Mouse (Mus musculus) retina, embryonic 14.5 days (tissue): ENCODE data around the gene Nhlrc3.

Experiments
- DNase-seq: peaks from one replicate; pipeline ENCODE4 v3.0.0-alpha.2; 2015; ENCODE audit warnings: low spot score

Nhlrc3 gene

GRCm38 (mm10) chr3:53463046-53463764 lies at the start of gene Nhlrc3, which contains the start of gene Proser1:
Nhlrc3 (minus strand) TSS chr3:53463332.
Proser1 (plus strand) TSS chr3:53463666.
- peak; percentile 95 for DNase-seq

- DNase-seq: peak; percentile 34
Observed at GRCm38 (mm10) chr3:53502428-53502827, 39.3 kb upstream of the Nhlrc3 start.

GRCm38 (mm10) chr3:53498351-53498905 lies 35.3 kb upstream of the Nhlrc3 start:
- no peak for DNase-seq

GRCm38 (mm10) chr3:53488353-53488752 lies 25.2 kb upstream of the Nhlrc3 start, which contains the start of gene Stoml3:
Stoml3 (plus strand) TSS chr3:53488653.
- DNase-seq: no peak

- no peak for DNase-seq
Observed at GRCm38 (mm10) chr3:53486996-53487576, 24.0 kb upstream of the Nhlrc3 start.

GRCm38 (mm10) chr3:53486561-53486960 lies 23.4 kb upstream of the Nhlrc3 start:
- DNase-seq: no peak

GRCm38 (mm10) chr3:53483414-53484059 lies 20.4 kb upstream of the Nhlrc3 start:
- no peak for DNase-seq

- DNase-seq: no peak
Observed at GRCm38 (mm10) chr3:53478419-53479046, 15.4 kb upstream of the Nhlrc3 start.

- no peak for DNase-seq
Observed at GRCm38 (mm10) chr3:53477468-53477867, 14.3 kb upstream of the Nhlrc3 start.

GRCm38 (mm10) chr3:53475889-53476288 lies 12.8 kb upstream of the Nhlrc3 start:
- DNase-seq: peak; percentile 57

- DNase-seq: no peak
Observed at GRCm38 (mm10) chr3:53474179-53474578, 11.0 kb upstream of the Nhlrc3 start.

- DNase-seq: no peak
Observed at GRCm38 (mm10) chr3:53472061-53472460, 8.9 kb upstream of the Nhlrc3 start.

- DNase-seq: no peak
Observed at GRCm38 (mm10) chr3:53469650-53470049, 6.5 kb upstream of the Nhlrc3 start.

GRCm38 (mm10) chr3:53467356-53467755 lies 4.2 kb upstream of the Nhlrc3 start:
- DNase-seq: no peak

- peak; percentile 20 for DNase-seq
Observed at GRCm38 (mm10) chr3:53466481-53466880, 3.3 kb upstream of the Nhlrc3 start.

- DNase-seq: no peak
Observed at GRCm38 (mm10) chr3:53465330-53465729, 2.2 kb upstream of the Nhlrc3 start.

- DNase-seq: peak; percentile 42
Observed at GRCm38 (mm10) chr3:53464146-53464698, 1.1 kb upstream of the Nhlrc3 start.

- no peak for DNase-seq
Observed at GRCm38 (mm10) chr3:53463765-53464114, 608 bp upstream of the Nhlrc3 start.

GRCm38 (mm10) chr3:53462701-53463045 lies 459 bp downstream of the Nhlrc3 start:
- no peak for DNase-seq

GRCm38 (mm10) chr3:53460106-53460505 lies 3.0 kb downstream of the Nhlrc3 start:
- no peak for DNase-seq

- DNase-seq: no peak
Observed at GRCm38 (mm10) chr3:53457750-53458149, 5.4 kb downstream of the Nhlrc3 start.

- DNase-seq: no peak
Observed at GRCm38 (mm10) chr3:53454984-53455383, 8.1 kb downstream of the Nhlrc3 start.
